Mouse (Mus musculus) left cerebral cortex, adult 2 months (tissue): ENCODE results near the gene Bmyc. TPM values are rescaled to one million over a fixed set of nuclear protein-coding genes. Genes with fewer than 3 reads are reported as not detected.
"Not testable (repeated sequence)": the region's sequence is repeated elsewhere in the genome, so short reads cannot be mapped to it uniquely, and the experiment has no call there.

Source experiments
- DNase-seq, 2 experiments: peaks; one replicate each; pipeline ENCODE4 v3.0.0; 2021 to 2022; ENCODE audit warnings: low spot score in 2 of 2, mixed read lengths in 1 of 2; ENCODE audit errors: extremely low spot score in 1 of 2
- H3K27ac ChIP-seq: fragments of 200-600 bp; 2 replicates; pipeline ENCODE4 v1.8.1; 2022
- H3K4me3 ChIP-seq: fragments of 200-600 bp; 2 replicates; pipeline ENCODE4 v1.8.1; 2022
- CTCF ChIP-seq: fragments of 200-600 bp; IDR thresholded peaks from 2 replicates; pipeline ENCODE4 v1.8.1; 2022; ENCODE audit warnings: antibody characterized with exemption, mild to moderate bottlenecking, moderate library complexity
- intact Hi-C: fragments of 180-260 bp; cut with DNase I; formaldehyde crosslinking; loops from one replicate; pipeline ENCODE4 v1.15.1; 2025
- total RNA-seq, 2 experiments: library from RNA; stranded (reverse); gene quantifications; 2 replicates each; pipeline ENCODE4 v1.2.3; 2021

The Bmyc gene
- total RNA-seq, 2 experiments from 2014 or later, result 82.6 to 89.9 TPM

GRCm38 (mm10) chr2:25694605-25695004 lies 11.9 kb upstream of the Bmyc start:
- peak; percentile 28 to 61 for DNase-seq
- intact Hi-C loops, result no loop called here
- peak; percentile 88 for TF ChIP-seq CTCF
- no peak overlapping the region for H3K27ac ChIP-seq
- H3K4me3 ChIP-seq, result no peak overlapping the region

GRCm38 (mm10) chr2:25696951-25697350 lies 9.6 kb upstream of the Bmyc start:
- DNase-seq, result no peak
- no peak for TF ChIP-seq CTCF
- intact Hi-C loops, result no loop called here
- no peak overlapping the region for H3K27ac ChIP-seq
- H3K4me3 ChIP-seq, result no peak overlapping the region

GRCm38 (mm10) chr2:25698696-25699095 lies 7.8 kb upstream of the Bmyc start:
- no peak for DNase-seq
- H3K27ac ChIP-seq, result no peak overlapping the region
- intact Hi-C loops, result no loop called here
- TF ChIP-seq CTCF, result no peak
- no peak overlapping the region for H3K4me3 ChIP-seq

GRCm38 (mm10) chr2:25699743-25700142 lies 6.8 kb upstream of the Bmyc start, which contains the start of gene Obp2a:
Gene Obp2a (plus strand): TSS chr2:25700043.
- intact Hi-C loops, H3K4me3 ChIP-seq, H3K27ac ChIP-seq, DNase-seq: not testable (repeated sequence)

- Histone ChIP-seq H3K27ac (no peak overlapping the region), H3K4me3 (no peak overlapping the region)
- no peak for TF ChIP-seq CTCF
- no peak for DNase-seq
- intact Hi-C loops, result no loop called here
Observed at GRCm38 (mm10) chr2:25701001-25701400, 5.5 kb upstream of the Bmyc start.

GRCm38 (mm10) chr2:25703706-25704105 lies 2.8 kb upstream of the Bmyc start:
- H3K4me3 ChIP-seq, result no peak overlapping the region
- no peak for DNase-seq
- intact Hi-C loops, result no loop called here
- H3K27ac ChIP-seq, result no peak overlapping the region
- no peak for TF ChIP-seq CTCF

GRCm38 (mm10) chr2:25708121-25708520 lies 1.6 kb downstream of the Bmyc start:
- H3K4me3 ChIP-seq, result peak overlapping the region; percentile 60
- DNase-seq, result peak; percentile 31 to 35
- H3K27ac ChIP-seq, result peak overlapping the region; percentile 93; the same call in 1 of the 2 replicates
- intact Hi-C loops, result loop anchor here (2.0 to 5.0 kb wide), 3 partner anchors 47 to 314 kb away; partner anchors contain the start of genes Camsap1 and Ubac1
- TF ChIP-seq CTCF, result peak; percentile 48

- DNase-seq, H3K4me3 ChIP-seq, H3K27ac ChIP-seq: not testable (repeated sequence)
- intact Hi-C loops, result loop anchor here (2.0 to 5.0 kb wide), 3 partner anchors 46 to 313 kb away; partner anchors contain the start of genes Camsap1 and Ubac1
Observed at GRCm38 (mm10) chr2:25709056-25709455, 2.5 kb downstream of the Bmyc start.

- intact Hi-C loops, result loop anchor here (2.0 to 5.0 kb wide), 3 partner anchors 45 to 313 kb away; partner anchors contain the start of genes Camsap1 and Ubac1
- not testable (repeated sequence) for DNase-seq, H3K27ac ChIP-seq, H3K4me3 ChIP-seq
Observed at GRCm38 (mm10) chr2:25709791-25710190, 3.3 kb downstream of the Bmyc start.

- intact Hi-C loops, H3K4me3 ChIP-seq, H3K27ac ChIP-seq, DNase-seq: not testable (repeated sequence)
Observed at GRCm38 (mm10) chr2:25711641-25712040, 5.1 kb downstream of the Bmyc start.

GRCm38 (mm10) chr2:25717222-25717621 lies 10.7 kb downstream of the Bmyc start:
- Histone ChIP-seq H3K4me3 (no peak overlapping the region), H3K27ac (no peak overlapping the region)
- no peak for TF ChIP-seq CTCF
- DNase-seq, result no peak
- intact Hi-C loops, result no loop called here

GRCm38 (mm10) chr2:25733199-25733930 lies 26.8 kb downstream of the Bmyc start:
- TF ChIP-seq CTCF, result no peak
- intact Hi-C loops, result no loop called here
- H3K4me3 ChIP-seq, result no peak overlapping the region
- no peak for DNase-seq
- H3K27ac ChIP-seq, result no peak overlapping the region

GRCm38 (mm10) chr2:25736709-25737108 lies 30.2 kb downstream of the Bmyc start, which contains the start of gene Obp2b:
Gene Obp2b (plus strand): TSS chr2:25737009.
- DNase-seq, intact Hi-C loops, H3K27ac ChIP-seq, H3K4me3 ChIP-seq: not testable (repeated sequence)
